Mouse (Mus musculus): Measurements from ENCODE around the gene Rab37.
A peak's percentile ranks its signal among the peaks of the same experiment; 100 is the strongest.

Rab37 gene

DNA sequence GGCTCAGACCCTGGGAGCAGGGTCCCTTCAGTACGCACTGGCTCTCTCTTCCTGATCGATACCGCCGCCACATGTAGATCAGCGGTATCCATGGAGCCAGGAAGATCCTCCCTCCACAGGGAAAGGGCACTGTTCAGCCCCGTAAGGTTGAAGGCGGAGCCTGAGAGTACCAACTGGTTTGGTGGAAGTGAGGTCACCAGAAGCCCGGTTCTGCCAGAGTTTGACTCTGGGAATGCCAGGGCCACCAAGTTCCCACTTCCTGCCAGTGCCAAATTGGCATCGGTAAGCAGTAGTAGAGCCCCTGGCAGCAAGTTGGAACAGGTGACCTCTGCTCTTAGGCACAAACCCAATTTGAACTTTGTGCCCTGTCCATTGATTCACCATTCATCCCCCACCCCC, 73.7 kb downstream of the Rab37 start:
- DNase-seq (ENCODE audit: low spot score in 2 of 2), result no peak

GRCm38 (mm10) chr11:115166776-115167175, 75.5 kb downstream of the Rab37 start:
- DNase-seq (ENCODE audit: low spot score in 2 of 2), result no peak

DNA sequence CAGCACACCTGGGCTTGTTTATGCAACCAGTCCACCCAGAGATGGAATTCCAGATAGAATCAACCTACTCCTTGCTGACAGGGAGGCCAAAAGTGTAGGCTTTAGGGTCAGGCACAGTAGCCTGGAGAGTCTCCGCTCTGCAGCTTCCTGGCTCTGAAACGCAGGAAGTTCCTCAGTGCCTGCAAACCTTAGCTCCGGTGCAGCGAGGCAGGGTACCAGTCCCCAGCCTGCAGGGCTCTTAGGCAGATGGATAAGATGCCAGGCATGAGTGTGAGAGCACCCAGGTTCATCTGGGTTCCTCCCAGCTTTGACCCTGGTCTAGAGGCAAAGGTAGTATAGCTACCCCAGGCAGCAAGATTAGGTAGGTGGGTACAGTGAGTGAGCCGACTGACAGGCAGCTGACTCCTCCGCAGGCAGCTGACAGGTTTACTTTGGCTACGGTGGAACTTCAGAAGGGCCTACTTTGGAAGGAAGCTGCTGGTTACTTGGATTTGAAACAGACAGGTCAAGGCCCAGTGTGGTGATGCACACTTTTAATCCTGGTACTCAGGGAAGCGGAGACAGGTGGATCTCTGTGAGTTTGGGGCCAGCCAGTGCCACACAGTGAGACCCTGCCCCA, 76.5 kb downstream of the Rab37 start:
- no peak for DNase-seq (ENCODE audit: low spot score in 2 of 2)

DNA sequence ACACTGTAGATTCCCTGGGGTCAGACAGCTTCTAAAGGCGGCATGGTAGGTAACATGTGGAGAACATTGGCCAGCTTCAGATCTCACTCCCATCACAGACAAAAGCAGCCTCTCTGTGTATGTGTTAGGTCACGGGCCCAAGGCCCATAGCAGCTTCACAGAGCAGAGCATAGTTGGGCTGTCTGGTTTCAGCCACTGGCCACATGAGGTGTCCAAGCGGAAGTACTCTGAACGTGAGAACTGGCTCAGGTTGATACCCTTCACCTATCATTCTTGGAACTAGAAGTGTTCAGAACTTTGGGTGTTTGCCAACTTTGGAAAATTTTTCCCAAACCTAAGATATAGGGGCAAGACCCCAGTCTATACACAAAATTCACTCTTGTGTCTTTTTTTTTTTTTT, 78.2 kb downstream of the Rab37 start:
- DNase-seq (ENCODE audit: low spot score in 2 of 2), result no peak

DNA sequence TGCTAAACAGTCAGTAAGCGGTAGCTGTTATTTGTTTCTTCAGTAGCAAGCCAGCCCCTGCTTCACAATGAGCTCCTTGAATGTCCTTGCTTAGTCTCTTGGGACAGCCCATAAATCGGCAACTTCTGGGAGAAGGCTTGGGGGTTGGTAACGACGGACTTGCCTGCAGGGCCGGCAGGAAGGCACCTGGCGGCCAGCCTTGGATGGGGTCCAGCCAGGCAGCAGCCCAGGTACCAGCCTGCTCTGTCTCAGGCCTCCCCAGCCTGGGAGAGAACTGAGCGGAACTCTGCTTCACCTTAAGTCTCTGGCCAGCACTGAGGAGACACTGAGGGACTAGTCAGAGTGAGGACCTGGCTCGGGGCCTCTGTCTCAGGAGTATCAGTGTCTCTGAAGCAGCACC, 79.9 kb downstream of the Rab37 start:
- DNase-seq (ENCODE audit: low spot score in 2 of 2), result no peak

DNA sequence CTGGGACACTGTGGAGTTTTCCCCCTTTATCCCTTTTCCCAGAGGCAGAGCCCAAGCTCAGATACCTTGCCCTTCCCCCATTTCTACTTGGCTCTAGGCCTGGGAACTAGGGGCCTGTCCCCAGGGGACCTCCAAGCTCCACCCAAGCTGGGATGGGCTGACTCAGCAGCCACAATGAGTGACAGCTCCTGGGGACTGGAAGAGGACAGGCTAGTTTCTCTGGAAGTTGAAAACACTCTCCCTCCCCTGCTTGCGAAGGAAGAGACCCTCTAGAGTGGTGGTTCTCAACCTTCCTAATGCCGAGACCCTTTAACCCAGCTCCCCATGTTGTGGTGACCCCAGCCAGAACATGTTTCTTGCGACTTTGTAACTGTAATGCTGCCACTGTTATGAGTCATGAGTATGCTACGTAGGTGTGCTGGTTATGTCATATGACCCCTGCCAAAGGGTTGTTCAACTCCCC, 81.6 kb downstream of the Rab37 start:
- no peak for DNase-seq (ENCODE audit: low spot score in 2 of 2)

GRCm38 (mm10) chr11:115173549-115174339, 82.5 kb downstream of the Rab37 start:
- DNase-seq (ENCODE audit: low spot score in 2 of 2), result no peak

DNA sequence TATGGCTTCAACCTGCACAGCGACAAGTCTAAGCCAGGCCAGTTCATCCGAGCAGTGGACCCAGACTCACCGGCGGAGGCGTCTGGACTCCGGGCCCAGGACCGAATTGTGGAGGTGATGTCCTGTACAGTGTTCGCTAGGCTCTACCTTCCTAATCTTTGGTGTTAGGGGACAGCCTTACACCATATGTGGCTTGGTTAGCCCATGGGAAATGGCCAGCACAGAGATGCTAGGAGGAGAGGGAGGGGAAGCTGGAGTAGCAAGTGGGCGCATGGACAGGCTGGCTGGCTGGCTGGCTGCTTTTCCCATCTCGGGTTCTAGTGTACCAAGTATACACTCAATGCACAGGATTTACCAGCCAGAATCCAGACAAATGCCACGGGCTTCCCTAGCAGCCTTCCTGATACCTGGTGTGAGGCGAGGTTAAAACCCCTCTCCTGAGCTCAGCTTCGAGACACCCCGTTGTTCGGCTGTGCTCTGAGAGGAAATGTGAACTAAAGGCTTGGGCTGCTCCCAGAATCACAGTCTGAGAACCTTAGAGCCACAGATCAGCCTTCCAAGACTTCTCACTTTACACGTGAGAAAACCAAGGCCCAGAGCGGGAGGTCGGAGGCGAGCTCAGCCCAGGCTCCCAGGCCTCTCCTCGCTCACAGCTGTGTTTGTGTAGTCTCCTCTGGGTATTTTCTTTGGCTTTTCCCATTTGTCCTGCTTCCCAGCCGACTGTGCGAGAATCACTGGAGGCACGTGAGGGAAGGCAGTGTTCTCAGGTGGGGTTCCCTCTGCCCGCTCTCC, 85.4 kb downstream of the Rab37 start:
- DNase-seq (ENCODE audit: low spot score in 2 of 2), result no peak

DNA sequence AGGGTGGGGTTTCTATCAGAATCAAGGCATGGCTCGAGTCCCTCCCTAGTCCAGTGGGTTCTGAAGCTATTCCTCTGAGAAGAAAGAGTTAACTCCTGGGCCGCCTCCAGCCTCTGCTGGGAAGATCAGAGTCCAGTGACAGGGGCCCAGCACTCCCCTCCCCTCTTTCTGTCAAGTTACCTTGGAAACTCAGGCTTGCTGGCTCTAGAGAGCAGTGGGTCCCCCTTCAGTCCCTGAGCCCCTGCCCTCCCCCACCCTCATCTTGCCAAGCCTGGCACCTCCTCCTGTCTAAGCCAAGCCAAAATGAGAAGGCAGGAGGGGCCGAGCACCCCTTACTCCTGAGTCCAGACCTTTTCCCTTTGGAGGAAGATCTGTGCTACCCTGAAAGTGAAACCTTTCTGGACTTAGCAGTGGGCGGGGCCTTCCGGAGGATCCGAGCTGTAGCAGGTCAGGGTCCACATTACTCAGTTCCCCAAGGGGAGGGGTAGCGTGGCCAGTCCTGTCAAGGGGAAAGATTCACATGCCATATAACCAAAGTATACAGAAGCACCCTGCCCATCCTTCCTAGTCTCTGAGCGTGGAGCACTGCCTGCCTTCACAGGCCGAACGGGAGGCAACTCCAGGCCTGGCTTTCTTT, 86.4 kb downstream of the Rab37 start:
- DNase-seq (ENCODE audit: low spot score in 2 of 2), result no peak

DNA sequence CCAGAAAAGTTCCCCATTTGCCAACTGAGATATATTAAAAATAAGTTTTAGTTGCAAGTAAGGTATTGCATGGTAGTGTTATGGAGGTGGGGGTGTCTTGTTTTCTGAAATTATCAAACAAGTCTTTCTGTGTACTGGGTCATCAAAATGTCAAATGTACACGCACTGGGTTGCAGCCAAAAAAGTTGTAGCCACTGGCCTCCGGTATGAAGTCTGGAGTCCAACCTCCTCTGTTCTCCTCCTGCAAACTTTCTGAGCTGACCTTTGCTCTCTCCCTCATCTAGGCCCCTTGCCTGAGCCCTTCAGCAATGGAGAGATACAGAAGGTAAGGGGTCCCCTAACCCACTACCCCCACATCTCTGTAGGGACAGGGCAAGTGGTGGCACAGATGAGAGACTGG, 87.5 kb downstream of the Rab37 start:
- no peak for DNase-seq (ENCODE audit: low spot score in 2 of 2)

DNA sequence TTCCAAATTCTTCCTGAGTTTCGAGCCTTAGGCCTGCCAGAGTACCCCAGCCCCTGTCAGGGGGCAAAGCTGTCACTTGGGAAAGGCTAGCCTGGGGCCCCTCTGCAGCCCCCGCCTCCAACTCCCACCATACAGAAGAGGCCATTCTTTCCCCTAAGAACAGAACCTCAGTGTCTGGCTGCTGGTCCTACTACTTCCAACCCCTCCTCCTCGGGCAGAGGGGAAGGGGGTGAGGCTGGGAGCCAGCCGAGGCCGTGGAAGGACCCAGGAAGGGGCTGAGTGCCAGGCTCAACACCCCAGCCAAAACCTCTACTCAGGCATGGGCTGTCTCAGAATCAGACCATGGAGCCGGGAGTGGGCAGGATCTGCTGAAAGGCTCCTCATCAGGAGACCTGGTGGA, 88.0 kb downstream of the Rab37 start:
- DNase-seq (ENCODE audit: low spot score in 2 of 2), result no peak

GRCm38 (mm10) chr11:115179881-115180280, 88.7 kb downstream of the Rab37 start:
- no peak for DNase-seq (ENCODE audit: low spot score in 2 of 2)

DNA sequence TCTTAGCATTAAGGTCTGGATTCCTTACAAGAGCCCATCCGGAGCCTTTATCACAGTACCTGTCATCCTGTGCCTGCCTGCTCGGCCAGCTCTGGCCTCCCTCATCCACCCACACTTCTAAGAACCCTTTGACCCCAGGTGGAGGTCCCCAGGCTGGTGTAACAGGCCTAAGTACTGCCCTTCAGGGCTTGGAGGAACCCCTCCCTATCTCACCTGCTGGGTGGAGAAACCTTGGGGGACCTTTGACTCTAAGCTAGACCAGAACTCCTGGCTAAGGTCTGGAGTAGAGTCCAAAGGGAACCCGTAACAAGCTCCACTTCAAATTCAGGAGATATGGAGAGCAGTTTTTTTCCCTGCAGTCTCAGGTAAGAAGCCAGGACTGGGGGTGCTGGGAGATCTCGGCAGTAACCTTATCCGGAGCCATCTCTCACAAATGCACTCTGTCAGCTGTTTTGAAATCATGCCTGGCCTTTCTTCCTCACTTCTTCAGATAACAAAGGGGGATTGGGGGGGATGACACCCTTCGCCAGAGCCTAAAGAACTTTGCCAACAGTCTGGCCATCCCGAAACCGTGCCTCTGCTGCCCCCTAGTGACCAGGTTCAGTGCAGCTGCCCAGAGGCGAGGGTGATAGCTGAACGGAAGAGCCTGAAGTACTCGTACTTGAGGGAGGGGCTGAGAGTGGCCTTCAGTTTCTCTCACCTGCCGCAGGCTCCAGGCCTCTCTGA, 90.8 kb downstream of the Rab37 start:
- peak in 1 of 2 experiments; percentile 74 for DNase-seq (ENCODE audit: low spot score in 2 of 2)

GRCm38 (mm10) chr11:115184973-115185372, 93.7 kb downstream of the Rab37 start:
- no peak for DNase-seq (ENCODE audit: low spot score in 2 of 2)

DNA sequence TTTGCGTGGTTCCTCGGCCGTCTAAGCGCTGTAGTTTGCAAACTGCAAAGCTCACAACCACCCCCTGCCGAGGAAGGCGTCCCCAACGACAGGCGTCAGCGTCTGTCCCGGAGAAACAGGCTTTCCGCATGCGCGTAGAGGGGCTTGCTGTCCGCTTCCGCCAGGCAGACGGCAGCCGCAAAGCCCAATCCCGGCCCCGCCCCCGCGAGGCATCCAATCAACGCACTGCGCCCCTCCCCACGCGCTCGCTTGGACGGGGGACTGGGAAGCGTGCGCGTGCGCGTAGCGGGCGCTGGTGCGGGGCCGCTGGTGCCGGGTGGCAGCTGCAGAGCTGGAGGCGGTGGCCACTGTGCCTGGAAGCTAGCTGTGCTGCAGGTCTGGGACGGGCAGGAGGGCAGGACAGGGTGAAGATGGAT, 96.0 kb downstream of the Rab37 start, which contains the start of gene Tmem104:
Gene Tmem104 (plus strand): TSS at position 264 of the 416 bp plus-strand sequence.
- DNase-seq (ENCODE audit: low spot score in 2 of 2), result peak; percentile 97 to 99

DNA sequence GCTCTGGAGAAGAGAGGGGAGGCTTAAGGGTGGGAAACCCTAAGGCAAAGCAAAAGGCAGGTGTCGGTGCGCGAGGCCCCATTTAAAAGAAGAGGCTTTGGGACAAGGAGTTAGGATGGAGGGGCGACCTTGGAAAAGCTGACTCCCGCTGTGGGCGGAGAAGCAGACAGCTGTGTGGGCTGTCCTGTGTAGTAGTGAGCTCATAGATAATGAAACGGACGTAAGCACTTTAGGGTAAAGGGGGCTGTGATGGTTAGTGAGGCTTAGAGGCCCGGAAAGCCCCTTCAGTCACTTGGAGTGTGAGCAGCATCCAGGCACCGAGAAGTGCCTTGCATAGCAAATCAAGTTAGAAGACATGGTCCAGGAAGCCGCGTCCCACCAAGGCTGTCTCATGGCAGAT, 96.5 kb downstream of the Rab37 start, which contains the start of gene Nat9:
Gene Nat9 (minus strand): TSS at position 167 of the 400 bp plus-strand sequence.
- no peak for DNase-seq (ENCODE audit: low spot score in 2 of 2)

DNA sequence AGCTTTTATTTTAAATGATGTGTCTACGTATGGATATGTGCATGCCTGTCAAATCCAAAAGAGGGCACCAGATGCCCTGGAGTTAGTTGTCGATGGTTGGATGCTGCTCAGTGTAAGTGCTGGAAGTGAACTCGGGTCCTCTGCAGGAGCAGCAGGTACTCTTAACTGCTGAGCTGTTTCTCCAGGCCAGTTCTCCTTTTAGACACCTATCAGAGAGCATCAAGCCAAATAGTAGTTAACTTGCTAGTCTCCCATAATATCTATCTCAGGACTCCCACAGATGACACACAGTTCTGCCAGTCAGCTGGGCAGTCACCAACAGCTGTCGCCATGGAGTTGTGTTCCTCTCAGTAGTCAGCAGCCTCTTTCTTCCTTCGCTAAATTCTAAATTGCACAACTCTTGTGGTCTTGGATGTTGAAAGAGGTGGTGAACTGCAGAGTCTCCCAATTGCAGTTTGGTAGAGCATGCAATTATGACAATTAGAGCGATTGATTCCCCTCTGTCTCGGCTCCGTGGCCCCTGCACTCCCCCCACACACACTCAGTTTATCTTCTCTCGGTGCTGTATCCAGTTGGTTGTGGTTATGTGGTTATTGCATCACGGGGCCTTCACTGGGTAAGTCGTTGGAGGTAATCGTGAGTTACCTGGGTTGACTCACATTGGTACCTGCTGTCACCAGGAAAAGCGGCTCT, 97.5 kb downstream of the Rab37 start:
- no peak for DNase-seq (ENCODE audit: low spot score in 2 of 2)

DNA sequence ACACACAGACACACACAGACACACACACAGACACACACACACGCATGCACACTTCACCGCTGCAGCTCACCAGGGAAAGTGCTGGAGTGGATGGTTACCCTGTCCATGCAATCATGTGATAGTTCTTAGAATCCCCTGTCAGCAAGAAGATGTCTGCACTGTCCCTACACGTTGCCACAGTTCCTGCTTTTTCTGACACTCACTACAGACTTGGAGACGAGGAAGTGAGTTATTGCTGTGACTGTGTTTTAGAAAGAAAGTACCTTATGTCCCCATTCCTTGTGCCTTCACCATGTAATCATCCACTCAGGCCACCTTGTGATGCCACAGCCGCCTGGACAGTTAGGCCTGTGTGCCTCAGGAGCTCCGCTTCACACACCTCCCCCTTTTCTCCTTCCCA, 98.1 kb downstream of the Rab37 start:
- no peak for DNase-seq (ENCODE audit: low spot score in 2 of 2)

DNA sequence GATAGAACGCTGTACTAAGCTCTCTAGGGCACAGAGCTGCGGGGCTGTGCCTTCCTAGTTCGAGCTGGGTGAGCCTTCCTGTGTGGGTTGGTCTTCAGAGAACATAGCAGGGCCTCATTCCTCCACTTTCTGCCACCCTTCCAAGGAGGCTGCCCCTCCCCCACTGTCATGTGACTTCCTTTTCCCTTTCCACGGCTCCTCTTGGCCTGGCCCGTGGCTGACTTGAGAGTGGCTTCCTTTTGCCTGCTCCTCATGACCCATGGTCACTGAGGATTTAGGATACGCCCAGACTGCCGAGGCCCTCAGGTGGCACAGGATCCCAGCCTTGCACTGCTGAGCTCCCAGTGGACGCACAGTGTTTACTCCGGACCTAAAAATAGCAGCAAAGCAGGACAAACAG, 100.9 kb downstream of the Rab37 start:
- DNase-seq (ENCODE audit: low spot score in 2 of 2), result no peak

DNA sequence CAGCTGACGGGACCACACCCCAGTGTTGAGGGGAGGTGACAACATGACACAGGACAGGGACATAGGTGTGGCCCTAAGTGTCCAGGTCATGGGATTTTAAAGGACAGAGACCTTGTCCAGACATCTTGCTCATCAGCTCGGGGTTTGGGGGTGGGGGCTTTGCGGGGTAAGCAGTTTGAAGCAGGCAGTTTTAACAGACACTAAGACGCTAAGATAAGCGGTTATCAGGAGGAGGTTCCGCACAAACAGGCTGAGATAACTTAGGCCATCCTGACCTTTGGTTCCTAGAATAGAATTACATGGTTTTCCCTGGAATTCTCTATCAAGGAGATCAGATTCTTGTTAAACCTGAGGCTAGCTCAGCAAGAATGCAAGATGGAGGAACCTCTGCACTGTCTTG, 103.5 kb downstream of the Rab37 start:
- DNase-seq (ENCODE audit: low spot score in 2 of 2), result no peak

GRCm38 (mm10) chr11:115195933-115196332, 104.7 kb downstream of the Rab37 start:
- no peak for DNase-seq (ENCODE audit: low spot score in 2 of 2)
